Mouse (Mus musculus) adrenal gland (tissue): ENCODE data around the gene Lrrc55.

Experiments
- intact Hi-C: fragments of 180-260 bp; cut with DNase I; formaldehyde crosslinking; loops from one replicate; pipeline ENCODE4 v1.15.1; 2025

Lrrc55 gene

GRCm38 (mm10) chr2:85172071-85172762 is 24.8 kb downstream of the Lrrc55 start:
- intact Hi-C loops = no loop called here

GRCm38 (mm10) chr2:85168327-85168726 is 28.7 kb downstream of the Lrrc55 start:
- intact Hi-C loops = no loop called here

- intact Hi-C loops = no loop called here
Measured at GRCm38 (mm10) chr2:85167624-85168023, 29.4 kb downstream of the Lrrc55 start.

- intact Hi-C loops = no loop called here
Measured at GRCm38 (mm10) chr2:85163311-85164047, 33.5 kb downstream of the Lrrc55 start.

GRCm38 (mm10) chr2:85161638-85162093 is 35.3 kb downstream of the Lrrc55 start:
- intact Hi-C loops = no loop called here

GRCm38 (mm10) chr2:85160901-85161637 is 35.9 kb downstream of the Lrrc55 start:
- intact Hi-C loops = no loop called here

- intact Hi-C loops = no loop called here
Measured at GRCm38 (mm10) chr2:85157382-85157781, 39.6 kb downstream of the Lrrc55 start.

- intact Hi-C loops = no loop called here
Measured at GRCm38 (mm10) chr2:85156136-85156535, 40.9 kb downstream of the Lrrc55 start.

- intact Hi-C loops = no loop called here
Measured at GRCm38 (mm10) chr2:85155334-85155733, 41.7 kb downstream of the Lrrc55 start.

GRCm38 (mm10) chr2:85151233-85151632 is 45.8 kb downstream of the Lrrc55 start:
- intact Hi-C loops = no loop called here

- intact Hi-C loops = no loop called here
Measured at GRCm38 (mm10) chr2:85150373-85150772, 46.6 kb downstream of the Lrrc55 start.

GRCm38 (mm10) chr2:85147481-85147880 is 49.5 kb downstream of the Lrrc55 start:
- intact Hi-C loops = no loop called here

GRCm38 (mm10) chr2:85145346-85145745 is 51.7 kb downstream of the Lrrc55 start:
- intact Hi-C loops = no loop called here

GRCm38 (mm10) chr2:85144908-85145307 is 52.1 kb downstream of the Lrrc55 start:
- intact Hi-C loops = no loop called here

- intact Hi-C loops = no loop called here
Measured at GRCm38 (mm10) chr2:85140833-85141232, 56.2 kb downstream of the Lrrc55 start.

GRCm38 (mm10) chr2:85139846-85140245 is 57.2 kb downstream of the Lrrc55 start:
- intact Hi-C loops = no loop called here

GRCm38 (mm10) chr2:85139393-85139792 is 57.6 kb downstream of the Lrrc55 start:
- intact Hi-C loops = no loop called here

GRCm38 (mm10) chr2:85138143-85138542 is 58.9 kb downstream of the Lrrc55 start:
- intact Hi-C loops = no loop called here

- intact Hi-C loops = no loop called here
Measured at GRCm38 (mm10) chr2:85137601-85138140, 59.3 kb downstream of the Lrrc55 start.

GRCm38 (mm10) chr2:85136831-85137520 is 60.0 kb downstream of the Lrrc55 start:
- intact Hi-C loops = no loop called here

GRCm38 (mm10) chr2:85136089-85136488 is 60.9 kb downstream of the Lrrc55 start, which contains the start of gene Aplnr:
Gene Aplnr, plus strand, starts transcription at chr2:85136225.
- intact Hi-C loops = no loop called here
